Mouse (Mus musculus): ENCODE measurements at regions not wholly inside any gene's neighbourhood (a gene's known extent, or its start where the extent isn't known, plus 50 kb on each side); places are given as distances from the start of the nearest gene placed in this dataset.

- Histone ChIP-seq H3K9me3 (ENCODE audit: control insufficient read depth) (no peaks in the 10 kb centered on the region), H3K36me3 (ENCODE audit: control insufficient read depth, insufficient read depth) (no peaks in the 10 kb centered on the region), H3K27me3 (replicated peaks; ENCODE audit: control insufficient read depth, insufficient read depth, low read length) (no peaks in the 10 kb centered on the region), H3K4me3 (ENCODE audit: low read depth, low read length) (no peak overlapping the region), H3K4me1 (replicated peaks; ENCODE audit: control insufficient read depth, insufficient read depth, low read length) (0 out of 2 replicates have a peak, but pooled peaks cover 4% of the 10 kb centered on the region), H3K9ac (ENCODE audit: low read depth, low read length) (no peak overlapping the region), H3K27ac (ENCODE audit: low read depth, low read length) (no peak overlapping the region), H3K4me2 (replicated peaks; ENCODE audit: low read depth) (no peak overlapping the region)
- no peak for TF ChIP-seq CTCF (IDR thresholded peaks at IDR 0.05; ENCODE audit: low read depth)
- ATAC-seq, result no peak
- WGBS, result 92% methylated on average over 2 of the region's 2 CpGs
These were observed 396.7 kb downstream of the Gpam start for GRCm38 (mm10) chr19:54730296-54730695.

- H3K27me3 ChIP-seq (replicated peaks; ENCODE audit: control insufficient read depth, insufficient read depth, low read length), result no peaks in the 10 kb centered on the region
- H3K9me3 ChIP-seq (ENCODE audit: control insufficient read depth), result no peaks in the 10 kb centered on the region
- 76% methylated on average over 2 of the region's 2 CpGs for WGBS
- no peak for ATAC-seq
- H3K4me3 ChIP-seq (ENCODE audit: low read depth, low read length), result no peak overlapping the region
- H3K36me3 ChIP-seq (ENCODE audit: control insufficient read depth, insufficient read depth), result no peaks in the 10 kb centered on the region
- H3K9ac ChIP-seq (ENCODE audit: low read depth, low read length), result no peak overlapping the region
- no peak overlapping the region for H3K4me2 ChIP-seq (replicated peaks; ENCODE audit: low read depth)
- no peak overlapping the region for H3K27ac ChIP-seq (ENCODE audit: low read depth, low read length)
- H3K4me1 ChIP-seq (replicated peaks; ENCODE audit: control insufficient read depth, insufficient read depth, low read length), result no peaks in the 10 kb centered on the region
- no peak for TF ChIP-seq CTCF (IDR thresholded peaks at IDR 0.05; ENCODE audit: low read depth)
These were observed 404.9 kb downstream of the Gpam start for GRCm38 (mm10) chr19:54722091-54722490.

GRCm38 (mm10) chr19:54697411-54697810, 429.6 kb downstream of the Gpam start:
- H3K9ac ChIP-seq (ENCODE audit: low read depth, low read length), result no peak overlapping the region
- no peak overlapping the region for H3K4me2 ChIP-seq (replicated peaks; ENCODE audit: low read depth)
- no peak for TF ChIP-seq CTCF (IDR thresholded peaks at IDR 0.05; ENCODE audit: low read depth)
- no peaks in the 10 kb centered on the region for H3K36me3 ChIP-seq (ENCODE audit: control insufficient read depth, insufficient read depth)
- H3K4me3 ChIP-seq (ENCODE audit: low read depth, low read length), result no peak overlapping the region
- no peaks in the 10 kb centered on the region for H3K27me3 ChIP-seq (replicated peaks; ENCODE audit: control insufficient read depth, insufficient read depth, low read length)
- H3K4me1 ChIP-seq (replicated peaks; ENCODE audit: control insufficient read depth, insufficient read depth, low read length), result no peaks in the 10 kb centered on the region
- no peak overlapping the region for H3K27ac ChIP-seq (ENCODE audit: low read depth, low read length)
- ATAC-seq, result no peak
- WGBS, result 91% methylated on average over 8 of the region's 8 CpGs
- H3K9me3 ChIP-seq (ENCODE audit: control insufficient read depth), result no peaks in the 10 kb centered on the region

- H3K4me2 ChIP-seq (replicated peaks; ENCODE audit: low read depth), result no peak overlapping the region
- 0 out of 2 replicates have a peak, but pooled peaks cover 2% of the 10 kb centered on the region for H3K4me1 ChIP-seq (replicated peaks; ENCODE audit: control insufficient read depth, insufficient read depth, low read length)
- H3K9ac ChIP-seq (ENCODE audit: low read depth, low read length), result no peak overlapping the region
- no peaks in the 10 kb centered on the region for H3K27me3 ChIP-seq (replicated peaks; ENCODE audit: control insufficient read depth, insufficient read depth, low read length)
- WGBS, result 92% methylated on average over 3 of the region's 3 CpGs
- no peak overlapping the region for H3K4me3 ChIP-seq (ENCODE audit: low read depth, low read length)
- no peaks in the 10 kb centered on the region for H3K9me3 ChIP-seq (ENCODE audit: control insufficient read depth)
- TF ChIP-seq CTCF (IDR thresholded peaks at IDR 0.05; ENCODE audit: low read depth), result no peak
- no peaks in the 10 kb centered on the region for H3K36me3 ChIP-seq (ENCODE audit: control insufficient read depth, insufficient read depth)
- no peak for ATAC-seq
- H3K27ac ChIP-seq (ENCODE audit: low read depth, low read length), result no peak overlapping the region
These were observed 433.3 kb downstream of the Gpam start for GRCm38 (mm10) chr19:54693714-54694113.

GRCm38 (mm10) chr19:54693094-54693493, 433.9 kb downstream of the Gpam start:
- H3K9ac ChIP-seq (ENCODE audit: low read depth, low read length), result no peak overlapping the region
- H3K27ac ChIP-seq (ENCODE audit: low read depth, low read length), result no peak overlapping the region
- no peak for TF ChIP-seq CTCF (IDR thresholded peaks at IDR 0.05; ENCODE audit: low read depth)
- H3K4me1 ChIP-seq (replicated peaks; ENCODE audit: control insufficient read depth, insufficient read depth, low read length), result 0 out of 2 replicates have a peak, but pooled peaks cover 2% of the 10 kb centered on the region
- H3K4me2 ChIP-seq (replicated peaks; ENCODE audit: low read depth), result no peak overlapping the region
- no peaks in the 10 kb centered on the region for H3K36me3 ChIP-seq (ENCODE audit: control insufficient read depth, insufficient read depth)
- WGBS, result 91% methylated on average over 1 of the region's 1 CpGs
- no peaks in the 10 kb centered on the region for H3K27me3 ChIP-seq (replicated peaks; ENCODE audit: control insufficient read depth, insufficient read depth, low read length)
- H3K9me3 ChIP-seq (ENCODE audit: control insufficient read depth), result no peaks in the 10 kb centered on the region
- no peak for ATAC-seq
- H3K4me3 ChIP-seq (ENCODE audit: low read depth, low read length), result no peak overlapping the region

GRCm38 (mm10) chr19:54691861-54692260, 435.2 kb downstream of the Gpam start:
- TF ChIP-seq CTCF (IDR thresholded peaks at IDR 0.05; ENCODE audit: low read depth), result no peak
- H3K9ac ChIP-seq (ENCODE audit: low read depth, low read length), result no peak overlapping the region
- no peak overlapping the region for H3K4me3 ChIP-seq (ENCODE audit: low read depth, low read length)
- 0 out of 2 replicates have a peak, but pooled peaks cover 2% of the 10 kb centered on the region for H3K4me1 ChIP-seq (replicated peaks; ENCODE audit: control insufficient read depth, insufficient read depth, low read length)
- H3K4me2 ChIP-seq (replicated peaks; ENCODE audit: low read depth), result no peak overlapping the region
- 68% methylated on average over 1 of the region's 1 CpGs for WGBS
- ATAC-seq, result no peak
- H3K27ac ChIP-seq (ENCODE audit: low read depth, low read length), result no peak overlapping the region
- H3K9me3 ChIP-seq (ENCODE audit: control insufficient read depth), result no peaks in the 10 kb centered on the region
- H3K36me3 ChIP-seq (ENCODE audit: control insufficient read depth, insufficient read depth), result no peaks in the 10 kb centered on the region
- no peaks in the 10 kb centered on the region for H3K27me3 ChIP-seq (replicated peaks; ENCODE audit: control insufficient read depth, insufficient read depth, low read length)

GRCm38 (mm10) chr19:54688630-54689029, 438.4 kb downstream of the Gpam start:
- Histone ChIP-seq H3K4me2 (replicated peaks; ENCODE audit: low read depth) (no peak overlapping the region), H3K9me3 (ENCODE audit: control insufficient read depth) (no peaks in the 10 kb centered on the region), H3K4me1 (replicated peaks; ENCODE audit: control insufficient read depth, insufficient read depth, low read length) (0 out of 2 replicates have a peak, but pooled peaks cover 2% of the 10 kb centered on the region), H3K4me3 (ENCODE audit: low read depth, low read length) (no peak overlapping the region), H3K9ac (ENCODE audit: low read depth, low read length) (no peak overlapping the region), H3K27me3 (replicated peaks; ENCODE audit: control insufficient read depth, insufficient read depth, low read length) (no peaks in the 10 kb centered on the region), H3K36me3 (ENCODE audit: control insufficient read depth, insufficient read depth) (no peaks in the 10 kb centered on the region), H3K27ac (ENCODE audit: low read depth, low read length) (no peak overlapping the region)
- no peak for TF ChIP-seq CTCF (IDR thresholded peaks at IDR 0.05; ENCODE audit: low read depth)
- peak; percentile 83 for ATAC-seq

Measured in intestine, postnatal 0 days (tissue).